Mouse (Mus musculus): ENCODE measurements around the gene Zdhhc1. TPM values are rescaled to one million over a fixed set of nuclear protein-coding genes. Genes with fewer than 3 reads are reported as not detected.

Gene Zdhhc1
- 34.5 and 38.7 TPM in 2 replicates for polyA plus RNA-seq (2012; rRNA removed)

DNA sequence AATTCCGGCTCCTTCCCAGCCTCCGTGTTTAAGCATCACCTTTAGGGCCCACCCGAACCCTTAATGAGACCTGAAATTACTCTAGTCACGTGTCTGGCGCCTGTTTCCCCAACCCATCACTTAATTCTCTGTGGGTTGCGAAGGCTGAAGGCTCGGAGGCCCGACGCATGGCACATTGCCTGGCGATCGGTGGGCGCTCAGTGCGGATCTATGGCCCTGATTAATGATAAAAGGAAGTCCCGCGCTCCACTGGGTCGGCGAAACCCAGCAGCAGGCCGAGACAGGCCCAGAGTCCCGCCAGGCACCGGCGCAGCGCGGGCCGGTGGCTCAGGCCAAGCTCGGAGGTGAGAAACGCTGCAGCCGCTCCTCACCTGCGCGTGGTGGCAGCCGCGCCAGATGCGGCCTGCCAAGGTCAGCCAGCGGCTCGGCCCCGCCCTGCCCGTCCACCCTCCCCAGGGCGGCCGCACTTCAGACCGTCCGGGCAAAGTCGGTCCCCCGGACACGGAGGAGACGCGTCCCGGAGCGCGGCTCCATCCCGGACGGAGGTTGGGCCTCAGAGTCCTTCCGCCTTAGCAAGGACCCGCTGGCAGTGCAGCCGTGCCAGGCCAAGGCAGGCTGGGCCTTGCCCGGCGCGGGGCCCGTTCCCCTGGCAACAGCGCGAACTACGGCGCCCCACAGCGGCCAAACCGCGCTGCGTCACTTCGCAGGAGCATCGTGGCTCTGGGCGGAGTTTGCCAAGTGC lies at the start of gene Zdhhc1:
Gene Zdhhc1 (minus strand): TSS at position 464 of the 742 bp plus-strand sequence.

DNA sequence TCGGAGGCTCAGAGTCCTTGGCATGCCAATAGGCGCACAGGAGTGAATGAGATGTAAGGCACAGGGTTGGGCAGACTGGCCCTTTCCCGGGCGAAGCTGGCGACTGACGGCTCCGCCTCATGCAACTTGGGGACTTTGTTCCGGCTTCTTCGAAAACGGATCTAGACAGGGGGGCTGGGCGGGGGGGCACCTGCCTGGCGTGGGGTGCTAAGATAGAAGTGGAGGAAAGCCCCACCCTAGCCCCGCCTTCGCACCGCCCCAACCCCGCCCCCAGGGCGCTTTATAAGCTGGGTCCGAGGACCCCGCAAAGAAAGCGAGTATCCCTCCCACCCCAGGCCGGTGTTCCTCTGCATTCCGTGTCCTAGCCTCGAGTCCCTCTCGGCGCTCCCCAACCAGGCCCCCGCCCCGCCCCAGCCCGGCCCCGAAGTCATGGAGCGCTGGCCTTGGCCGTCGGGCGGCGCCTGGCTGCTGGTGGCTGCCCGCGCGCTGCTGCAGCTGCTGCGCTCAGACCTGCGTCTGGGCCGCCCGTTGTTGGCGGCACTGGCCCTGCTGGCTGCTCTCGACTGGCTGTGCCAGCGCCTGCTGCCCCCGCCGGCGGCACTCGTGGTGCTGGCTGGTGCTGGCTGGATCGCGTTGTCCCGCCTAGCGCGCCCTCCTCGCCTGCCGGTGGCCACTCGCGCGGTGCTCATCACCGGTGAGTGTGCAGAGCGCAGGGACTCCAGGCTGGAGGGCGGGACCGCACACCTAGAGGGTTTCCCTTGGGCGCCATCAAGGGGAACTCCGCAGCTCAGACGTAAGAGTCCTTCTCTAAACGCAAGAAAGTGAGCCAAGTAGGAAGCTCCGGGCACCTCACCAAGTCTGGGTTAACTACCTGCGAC lies 22.0 kb upstream of the Zdhhc1 start, which contains the start of gene Hsd11b2:
Gene Hsd11b2 (plus strand): TSS at position 320 of the 878 bp plus-strand sequence.

GRCm38 (mm10) chr8:105471314-105472015 lies 25.2 kb downstream of the Zdhhc1 start, which contains the start of gene Tppp3:
TSS of gene Tppp3 (minus strand) at chr8:105471526.

Other genes with a start within 250 kb of the Zdhhc1 start
- gene B3gnt9, start 241.7 kb downstream of the Zdhhc1 start, polyA plus RNA-seq (2012; rRNA removed) = 5.5 and 7.9 TPM in 2 replicates
- 7.0 and 9.8 TPM in 2 replicates for gene Tradd, start 232.3 kb downstream of the Zdhhc1 start, polyA plus RNA-seq (2012; rRNA removed)
- 0.94 and 1.1 TPM in 2 replicates for gene Fbxl8, start 232.3 kb downstream of the Zdhhc1 start, polyA plus RNA-seq (2012; rRNA removed)
- gene Hsf4, start 227.1 kb downstream of the Zdhhc1 start, polyA plus RNA-seq (2012; rRNA removed) = 0.14 and 0.31 TPM in 2 replicates
- gene Nol3, start 220.8 kb downstream of the Zdhhc1 start, polyA plus RNA-seq (2012; rRNA removed) = 1.3 and 1.8 TPM in 2 replicates
- gene 4931428F04Rik, start 207.0 kb downstream of the Zdhhc1 start, polyA plus RNA-seq (2012; rRNA removed) = 49.0 and 56.8 TPM in 2 replicates
- gene Exoc3l, start 200.8 kb downstream of the Zdhhc1 start, polyA plus RNA-seq (2012; rRNA removed) = 11.9 and 13.4 TPM in 2 replicates
- 125 and 133 TPM in 2 replicates for gene E2f4, start 199.2 kb downstream of the Zdhhc1 start, polyA plus RNA-seq (2012; rRNA removed)
- gene Elmo3, start 191.3 kb downstream of the Zdhhc1 start, polyA plus RNA-seq (2012; rRNA removed) = 2.1 and 3.4 TPM in 2 replicates
- 1.9 and 3.0 TPM in 2 replicates for gene Lrrc29, start 170.6 kb downstream of the Zdhhc1 start, polyA plus RNA-seq (2012; rRNA removed)
- gene Tmem208, start 170.5 kb downstream of the Zdhhc1 start, polyA plus RNA-seq (2012; rRNA removed) = 51.1 and 89.1 TPM in 2 replicates
- 18.4 and 21.0 TPM in 2 replicates for gene Fhod1, start 148.9 kb downstream of the Zdhhc1 start, polyA plus RNA-seq (2012; rRNA removed)
- 28.6 and 31.2 TPM in 2 replicates for gene Slc9a5, start 148.1 kb downstream of the Zdhhc1 start, polyA plus RNA-seq (2012; rRNA removed)
- 3.6 and 3.9 TPM in 2 replicates for gene Plekhg4, start 123.6 kb downstream of the Zdhhc1 start, polyA plus RNA-seq (2012; rRNA removed)
- not detected in 2 replicates for gene Kctd19, start 83.4 kb downstream of the Zdhhc1 start, polyA plus RNA-seq (2012; rRNA removed)
- 2.1 and 4.3 TPM in 2 replicates for gene Lrrc36, start 83.3 kb downstream of the Zdhhc1 start, polyA plus RNA-seq (2012; rRNA removed)
- gene Tppp3, start 25.4 kb downstream of the Zdhhc1 start, polyA plus RNA-seq (2012; rRNA removed) = 60.2 and 72.4 TPM in 2 replicates
- gene Hsd11b2, start 21.9 kb upstream of the Zdhhc1 start, polyA plus RNA-seq (2012; rRNA removed) = 19.6 and 32.8 TPM in 2 replicates
- 81.3 and 99.4 TPM in 2 replicates for gene Atp6v0d1, start 69.1 kb upstream of the Zdhhc1 start, polyA plus RNA-seq (2012; rRNA removed)
- 12.4 and 17.6 TPM in 2 replicates for gene Ripor1, start 108.4 kb upstream of the Zdhhc1 start, polyA plus RNA-seq (2012; rRNA removed)
- 66.2 and 134 TPM in 2 replicates for gene Ctcf, start 139.7 kb upstream of the Zdhhc1 start, polyA plus RNA-seq (2012; rRNA removed)
- gene Agrp, start 140.5 kb upstream of the Zdhhc1 start, polyA plus RNA-seq (2012; rRNA removed) = 0.31 and 0.57 TPM in 2 replicates
- 4.8 and 6.2 TPM in 2 replicates for gene Carmil2, start 189.4 kb upstream of the Zdhhc1 start, polyA plus RNA-seq (2012; rRNA removed)
- 29.8 and 41.5 TPM in 2 replicates for gene Acd, start 204.2 kb upstream of the Zdhhc1 start, polyA plus RNA-seq (2012; rRNA removed)
- 18.5 and 21.5 TPM in 2 replicates for gene Pard6a, start 204.2 kb upstream of the Zdhhc1 start, polyA plus RNA-seq (2012; rRNA removed)
- 0.07 and 0.22 TPM in 2 replicates for gene 4933405L10Rik, start 210.8 kb upstream of the Zdhhc1 start, polyA plus RNA-seq (2012; rRNA removed)
- 44.8 and 45.6 TPM in 2 replicates for gene Enkd1, start 211.3 kb upstream of the Zdhhc1 start, polyA plus RNA-seq (2012; rRNA removed)

Measured in central nervous system, embryonic 11.5 days (tissue).